Mouse (Mus musculus): ENCODE data around the gene Tst.

Gene Tst

DNA sequence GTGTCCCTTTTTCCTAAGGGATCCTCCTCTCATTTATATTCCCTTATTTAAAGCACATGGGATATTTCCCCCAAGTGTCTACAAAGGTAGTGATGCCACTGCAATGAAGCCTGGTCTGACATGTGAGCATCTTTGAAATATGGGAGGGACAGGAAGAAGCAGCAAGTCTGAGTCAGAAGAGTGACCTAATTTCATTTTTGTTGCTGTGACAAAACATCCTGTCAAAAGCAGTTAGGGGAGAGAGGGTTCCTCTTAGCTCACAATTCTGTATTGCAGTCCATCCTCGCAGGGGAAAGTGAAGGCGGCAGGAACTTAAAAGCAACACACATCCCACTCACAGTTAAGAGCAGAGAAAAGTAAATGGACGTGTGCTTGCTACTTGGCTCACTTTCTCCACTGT lies 14.9 kb downstream of the Tst start:
- 68% methylated on average over 3 of the region's 3 CpGs for WGBS

- WGBS: 100% methylated on average over 1 of the region's 1 CpGs
These were observed 20.1 kb downstream of the Tst start for GRCm38 (mm10) chr15:78385564-78385963.

DNA sequence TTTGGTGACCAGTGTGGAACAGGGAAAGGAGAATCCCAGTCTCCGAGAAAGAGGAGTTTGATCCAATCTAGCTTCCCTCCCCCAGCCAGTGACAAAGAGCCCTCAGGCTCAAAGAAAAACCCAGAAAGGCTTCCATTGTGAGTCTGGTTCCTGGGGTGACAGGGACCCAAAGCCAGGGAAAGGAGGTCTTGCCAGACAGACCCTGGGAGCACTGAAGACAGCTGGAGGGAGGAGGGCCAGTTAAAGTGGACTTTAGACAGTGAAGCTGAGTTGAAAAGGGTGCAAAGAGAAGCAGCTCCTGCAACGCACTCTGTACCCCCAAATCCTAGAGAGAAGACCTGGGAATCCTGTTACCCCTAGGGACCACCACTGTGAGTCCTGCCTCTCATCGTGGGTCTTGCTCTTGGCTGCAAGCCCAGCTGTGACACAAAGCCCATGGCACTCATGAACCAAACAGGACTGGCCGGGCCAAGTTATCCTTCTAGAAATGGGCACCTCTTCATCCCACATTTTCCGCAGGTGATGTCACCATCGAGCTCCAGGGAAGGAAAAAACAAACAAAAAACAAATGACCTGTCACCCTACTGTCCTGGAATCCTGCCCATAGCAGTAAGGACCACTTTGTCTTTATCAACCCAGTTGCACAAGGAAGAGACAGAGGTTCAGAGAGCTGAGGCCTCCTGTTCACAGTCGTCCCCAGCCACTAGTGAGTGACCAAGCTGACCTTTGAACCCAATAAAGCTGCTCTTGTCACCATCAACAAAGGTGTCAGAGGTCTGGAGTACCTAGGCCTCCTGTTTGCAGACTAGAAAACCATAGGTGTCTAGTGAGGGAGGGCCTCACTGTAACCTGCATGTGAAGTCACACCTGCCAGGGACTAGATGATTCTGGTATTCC lies 21.2 kb downstream of the Tst start:
- WGBS: 58% methylated on average over 7 of the region's 7 CpGs

DNA sequence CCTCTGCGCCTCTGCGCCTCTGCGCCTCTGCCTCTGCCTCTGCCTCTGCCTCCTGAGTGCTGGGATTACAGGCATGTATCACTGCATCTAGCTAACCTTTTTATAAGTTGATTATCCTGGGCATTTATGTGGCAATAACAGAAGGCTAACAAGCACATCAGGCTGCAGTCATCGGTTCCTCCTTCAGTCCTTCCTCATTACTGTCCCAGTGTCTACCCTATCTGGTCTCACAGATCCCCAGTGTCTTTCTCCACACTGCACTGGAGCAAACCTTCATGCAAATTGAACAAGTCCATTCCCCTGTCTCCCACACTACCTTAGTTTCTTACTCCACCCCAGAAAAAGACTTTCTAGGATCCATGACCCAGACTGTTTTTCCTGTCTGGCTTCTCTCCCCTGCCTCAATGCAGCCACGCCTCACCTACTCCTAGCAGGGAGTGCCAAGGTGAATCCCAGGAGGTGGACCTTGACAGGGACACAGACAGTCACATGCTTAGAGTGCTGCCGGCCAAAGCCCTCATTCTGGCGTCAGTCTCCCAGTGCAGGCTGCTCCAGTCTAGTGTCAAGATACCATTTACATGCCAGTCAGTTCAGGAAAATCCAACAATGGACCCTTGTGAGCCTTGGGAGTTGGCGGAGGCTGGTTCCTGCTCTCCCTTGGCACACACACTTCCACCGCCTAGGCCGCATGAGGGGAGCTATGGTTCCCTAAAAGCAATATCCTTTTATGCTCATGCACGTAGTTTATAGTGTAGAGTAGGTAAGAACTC lies 22.1 kb downstream of the Tst start:
- 74% methylated on average over 11 of the region's 11 CpGs for WGBS

GRCm38 (mm10) chr15:78382115-78382514 lies 23.6 kb downstream of the Tst start:
- 86% methylated on average over 4 of the region's 4 CpGs for WGBS

DNA sequence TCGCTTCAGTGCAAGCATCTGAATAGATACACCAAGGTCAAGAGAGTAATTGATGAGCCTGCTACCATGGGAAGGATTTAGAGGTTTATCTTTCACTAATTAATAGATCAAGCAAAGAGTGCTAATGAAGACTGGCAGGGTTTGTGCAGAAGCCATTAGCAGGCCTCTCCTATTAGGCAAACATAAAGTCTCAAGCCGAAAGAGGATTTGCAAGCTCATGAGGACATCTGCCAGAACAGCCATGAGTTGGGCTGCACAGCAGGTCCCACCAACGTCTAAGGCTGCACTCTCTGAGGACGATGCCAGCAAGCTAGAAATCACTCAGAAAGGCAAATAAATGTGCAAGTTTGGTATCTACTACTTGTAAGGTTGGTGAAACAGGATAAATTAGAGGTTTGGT lies 25.0 kb downstream of the Tst start:
- WGBS: 33% methylated on average over 4 of the region's 4 CpGs

DNA sequence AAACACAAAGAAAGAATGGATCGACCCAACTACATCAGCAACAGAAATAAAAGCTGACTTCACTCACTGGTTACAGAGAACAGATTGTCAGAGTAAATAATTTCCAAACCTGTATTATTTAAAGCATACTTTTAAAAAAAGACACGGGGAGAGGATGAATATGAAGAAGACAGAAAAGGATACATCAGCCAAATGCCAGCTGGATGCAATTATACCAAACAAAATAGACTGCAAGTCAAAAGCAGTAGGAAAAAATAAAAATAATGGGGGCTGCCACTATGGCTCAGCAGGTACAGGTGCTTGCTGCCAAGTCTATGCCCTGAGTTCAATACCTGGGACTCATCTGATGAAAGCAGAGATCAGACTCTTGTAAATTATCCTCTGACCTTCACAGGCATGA lies 25.5 kb downstream of the Tst start:
- 31% methylated on average over 2 of the region's 2 CpGs for whole genome bisulfite sequencing

DNA sequence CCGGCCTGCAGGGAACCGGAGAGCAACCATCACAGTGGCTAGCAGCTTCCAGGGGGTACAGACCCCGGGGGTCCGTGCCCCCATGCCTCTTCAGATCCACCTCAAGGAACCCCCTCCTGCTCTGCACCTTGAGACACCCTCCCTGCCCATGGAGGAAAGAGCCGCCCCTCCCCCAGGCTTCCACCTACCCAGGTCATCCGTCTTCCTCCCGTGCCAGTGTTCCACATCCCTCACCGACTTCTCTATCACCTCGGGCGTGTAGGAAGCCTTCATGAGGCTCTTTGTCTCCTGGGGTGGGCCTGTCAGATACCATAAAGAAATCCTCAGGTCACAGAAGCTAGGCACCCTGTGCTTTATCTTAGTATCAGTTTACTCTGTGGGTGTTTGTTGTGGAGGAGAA lies 27.2 kb downstream of the Tst start:
- WGBS: 90% methylated on average over 10 of the region's 10 CpGs

GRCm38 (mm10) chr15:78377859-78378258 lies 27.8 kb downstream of the Tst start:
- 94% methylated on average over 10 of the region's 10 CpGs for WGBS

- WGBS: 22% methylated on average over 3 of the region's 3 CpGs
These were observed 31.5 kb downstream of the Tst start for GRCm38 (mm10) chr15:78374204-78374603.

GRCm38 (mm10) chr15:78372796-78373195 lies 32.9 kb downstream of the Tst start:
- 66% methylated on average over 3 of the region's 3 CpGs for WGBS

DNA sequence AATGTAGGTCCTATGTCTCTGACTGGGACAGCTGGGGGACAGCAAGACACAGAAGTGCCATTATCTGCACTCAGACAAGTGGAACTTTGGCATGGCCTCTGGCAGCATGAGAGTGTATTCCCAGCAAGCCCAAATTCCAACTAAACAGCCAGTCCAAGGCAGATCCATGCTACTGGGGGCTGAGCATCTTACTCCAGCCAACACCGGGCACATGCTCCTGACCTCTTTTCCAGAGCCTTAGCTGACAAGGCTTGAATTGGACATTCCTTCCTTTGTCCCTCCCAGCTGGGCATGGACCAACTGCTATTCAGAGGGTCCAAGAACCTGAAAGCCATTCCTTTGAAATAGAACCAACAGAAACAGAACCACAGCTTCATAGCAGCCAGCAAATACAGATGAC lies 36.1 kb downstream of the Tst start:
- 52% methylated on average over 1 of the region's 1 CpGs for WGBS

- WGBS: 16% methylated on average over 8 of the region's 8 CpGs
These were observed 36.8 kb downstream of the Tst start for GRCm38 (mm10) chr15:78368926-78369346.

- 59% methylated on average over 3 of the region's 3 CpGs for WGBS
These were observed 37.9 kb downstream of the Tst start for GRCm38 (mm10) chr15:78367811-78368210.

GRCm38 (mm10) chr15:78366875-78367274 lies 38.8 kb downstream of the Tst start:
- WGBS: 51% methylated on average over 8 of the region's 8 CpGs

DNA sequence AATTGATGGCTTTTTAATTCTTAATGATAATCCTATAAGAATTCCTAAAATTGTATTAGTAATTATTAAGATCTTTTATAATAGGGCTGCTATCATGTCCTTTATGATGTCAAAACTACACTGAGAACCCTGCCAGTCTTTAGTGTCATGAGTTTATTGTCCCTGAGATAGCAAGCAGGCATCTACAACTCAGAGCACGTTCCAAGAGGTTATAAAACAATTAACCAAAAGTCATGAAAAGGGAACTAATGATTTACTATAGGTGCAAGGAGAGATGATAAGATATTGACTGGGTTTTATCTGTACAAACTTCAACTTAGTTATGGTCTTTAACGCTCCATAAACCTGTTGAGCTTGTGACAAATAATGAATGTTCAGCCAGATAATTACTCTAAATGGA lies 39.8 kb downstream of the Tst start:
- 91% methylated on average over 2 of the region's 2 CpGs for WGBS

DNA sequence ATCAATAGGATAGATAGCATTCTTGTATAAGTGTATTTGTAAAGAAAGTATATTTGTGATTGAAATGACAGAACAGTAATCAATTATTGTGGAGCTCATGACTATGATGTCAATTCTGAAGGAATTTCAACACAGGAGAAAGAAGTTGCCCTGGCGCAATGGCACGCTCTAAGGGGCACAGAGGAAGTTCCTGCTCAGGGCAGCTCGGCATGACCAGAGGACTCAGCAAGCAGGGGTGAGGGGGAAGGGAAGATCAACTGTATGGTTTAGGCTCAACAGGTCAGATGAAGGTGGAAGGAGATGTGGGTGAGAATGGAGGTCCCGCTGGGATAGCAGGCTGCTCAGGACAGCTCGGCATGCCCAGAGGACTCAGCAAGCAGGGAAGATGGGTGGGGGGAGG lies 50.2 kb downstream of the Tst start:
- WGBS: 84% methylated on average over 5 of the region's 5 CpGs

GRCm38 (mm10) chr15:78354958-78355357 lies 50.7 kb downstream of the Tst start:
- WGBS: 0% methylated on average over 1 of the region's 1 CpGs

- WGBS: 71% methylated on average over 3 of the region's 3 CpGs
These were observed 54.0 kb downstream of the Tst start for GRCm38 (mm10) chr15:78351586-78352165.
